Mouse (Mus musculus): ENCODE results near the gene Sult6b1. TPM values are rescaled to one million over a fixed set of nuclear protein-coding genes. Genes with fewer than 3 reads are reported as not detected.

Gene Sult6b1
- polyA plus RNA-seq, 1 experiment from 2014 or later = 0.15 TPM

DNA sequence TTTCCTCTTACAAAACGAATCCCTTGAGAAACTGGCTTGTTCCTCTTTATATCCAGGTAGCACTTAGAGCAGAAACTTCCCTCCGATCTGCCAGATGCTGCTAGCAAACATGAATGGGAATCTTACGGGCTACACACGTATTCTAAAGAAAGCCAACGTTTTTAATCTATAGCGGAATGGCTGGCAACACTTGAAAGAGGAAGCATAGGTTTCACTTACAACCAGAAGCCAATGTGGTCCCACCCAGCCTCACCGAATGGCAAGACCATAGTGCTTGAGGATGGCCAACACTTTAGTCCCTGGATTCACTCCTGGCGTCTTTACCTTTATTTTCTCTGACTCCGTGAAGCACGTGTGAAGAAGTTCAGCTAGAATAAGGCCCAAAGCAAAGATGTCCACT is 50.5 kb downstream of the Sult6b1 start:
- no peaks in the 10 kb centered on the region for H3K27me3 ChIP-seq (replicated peaks; ENCODE audit: control insufficient read depth, insufficient read depth, low read length)
- no peak overlapping the region for H3K4me3 ChIP-seq (ENCODE audit: low read depth, low read length)
- H3K4me2 ChIP-seq (ENCODE audit: low read length) = no peak overlapping the region
- ATAC-seq (no peak), DNase-seq (ENCODE audit: low spot score) (no peak)
- no peaks in the 10 kb centered on the region for H3K9me3 ChIP-seq (replicated peaks; ENCODE audit: control insufficient read depth, low read length)
- no peaks in the 10 kb centered on the region for H3K36me3 ChIP-seq (ENCODE audit: control insufficient read depth, insufficient read depth, low read length)
- H3K9ac ChIP-seq (ENCODE audit: low read length) = no peak overlapping the region
- no peak overlapping the region for H3K27ac ChIP-seq (ENCODE audit: low read depth, low read length)
- 90% methylated on average over 10 of the region's 10 CpGs for WGBS
- no peaks in the 10 kb centered on the region for H3K4me1 ChIP-seq (ENCODE audit: control insufficient read depth, insufficient read depth, low read length)

DNA sequence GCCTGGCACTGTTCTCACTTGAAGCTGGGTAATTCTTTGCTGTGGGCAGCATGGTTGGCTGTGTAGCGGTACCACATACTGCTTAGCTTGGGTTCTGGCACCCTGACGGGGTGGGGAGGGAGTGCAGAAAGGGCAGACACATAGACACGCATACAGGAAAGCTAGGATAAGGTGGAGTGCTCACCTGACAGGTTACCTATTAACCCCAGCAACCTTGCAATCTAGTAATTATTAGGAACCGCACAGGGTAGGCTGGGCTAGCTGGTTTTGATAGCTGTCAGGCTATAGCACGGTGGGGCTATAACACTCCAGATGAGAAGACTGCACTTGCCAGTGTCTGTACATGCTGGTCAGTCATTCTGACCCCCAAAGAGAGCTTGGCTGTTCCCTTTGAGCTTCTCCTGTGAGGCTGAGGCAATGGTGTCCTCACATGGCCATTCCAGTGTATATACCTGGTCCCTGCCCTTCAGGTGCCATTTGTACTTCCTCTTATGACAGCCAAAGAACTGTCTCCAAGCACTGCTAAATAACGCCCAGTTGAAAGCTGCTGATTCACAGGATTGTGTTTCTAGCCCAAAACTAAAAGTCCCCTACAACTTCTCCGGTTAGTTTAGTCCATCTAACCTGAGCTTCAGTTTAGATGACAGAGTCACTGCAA is 64.4 kb downstream of the Sult6b1 start:
- WGBS = 93% methylated on average over 7 of the region's 7 CpGs

DNA sequence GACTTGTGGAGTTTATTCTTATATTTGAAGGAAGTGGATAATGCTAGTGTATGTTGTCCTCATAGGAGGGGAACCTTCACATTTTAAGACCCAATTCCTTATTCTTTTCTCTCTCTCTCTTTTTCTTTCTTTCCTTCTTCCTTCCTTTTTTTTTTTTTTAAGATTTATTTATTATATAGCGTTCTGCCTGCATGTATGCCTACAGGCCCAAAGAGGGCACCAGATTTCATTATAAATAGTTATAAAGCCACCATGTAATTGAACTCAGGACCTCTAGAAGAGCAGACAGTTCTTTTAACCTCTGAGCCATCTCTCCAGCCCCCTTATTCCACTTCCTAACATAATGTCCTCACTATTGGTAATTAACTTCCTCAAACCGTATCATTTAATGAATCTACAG is 70.7 kb downstream of the Sult6b1 start:
- Histone ChIP-seq H3K27me3 (replicated peaks; ENCODE audit: control insufficient read depth, insufficient read depth, low read length) (no peaks in the 10 kb centered on the region), H3K27ac (ENCODE audit: low read depth, low read length) (peak overlapping the region; percentile 74; the same call in 1 of the 2 replicates), H3K4me1 (ENCODE audit: control insufficient read depth, insufficient read depth, low read length) (0 out of 2 replicates have a peak, but pooled peaks cover 2% of the 10 kb centered on the region), H3K4me3 (ENCODE audit: low read depth, low read length) (peak overlapping the region; percentile 85), H3K9me3 (replicated peaks; ENCODE audit: control insufficient read depth, low read length) (no peaks in the 10 kb centered on the region), H3K4me2 (ENCODE audit: low read length) (peak overlapping the region; percentile 82), H3K36me3 (ENCODE audit: control insufficient read depth, insufficient read depth, low read length) (peaks cover 31% of the 10 kb centered on the region), H3K9ac (ENCODE audit: low read length) (peak overlapping the region; percentile 86)
- DNase-seq (ENCODE audit: low spot score) (peak; percentile 25), ATAC-seq (no peak)
- 25% methylated on average over 2 of the region's 2 CpGs for WGBS

More for the DNA sequence above, 64.4 kb downstream of the Sult6b1 start:
- Histone ChIP-seq H3K4me3 (ENCODE audit: low read depth, low read length) (no peak overlapping the region), H3K9ac (ENCODE audit: low read length) (no peak overlapping the region), H3K27me3 (replicated peaks; ENCODE audit: control insufficient read depth, insufficient read depth, low read length) (no peaks in the 10 kb centered on the region), H3K36me3 (ENCODE audit: control insufficient read depth, insufficient read depth, low read length) (peaks cover 82% of the 10 kb centered on the region), H3K4me2 (ENCODE audit: low read length) (no peak overlapping the region), H3K9me3 (replicated peaks; ENCODE audit: control insufficient read depth, low read length) (no peaks in the 10 kb centered on the region), H3K27ac (ENCODE audit: low read depth, low read length) (no peak overlapping the region), H3K4me1 (ENCODE audit: control insufficient read depth, insufficient read depth, low read length) (no peaks in the 10 kb centered on the region)
- DNase-seq (ENCODE audit: low spot score) (no peak), ATAC-seq (no peak)

DNA sequence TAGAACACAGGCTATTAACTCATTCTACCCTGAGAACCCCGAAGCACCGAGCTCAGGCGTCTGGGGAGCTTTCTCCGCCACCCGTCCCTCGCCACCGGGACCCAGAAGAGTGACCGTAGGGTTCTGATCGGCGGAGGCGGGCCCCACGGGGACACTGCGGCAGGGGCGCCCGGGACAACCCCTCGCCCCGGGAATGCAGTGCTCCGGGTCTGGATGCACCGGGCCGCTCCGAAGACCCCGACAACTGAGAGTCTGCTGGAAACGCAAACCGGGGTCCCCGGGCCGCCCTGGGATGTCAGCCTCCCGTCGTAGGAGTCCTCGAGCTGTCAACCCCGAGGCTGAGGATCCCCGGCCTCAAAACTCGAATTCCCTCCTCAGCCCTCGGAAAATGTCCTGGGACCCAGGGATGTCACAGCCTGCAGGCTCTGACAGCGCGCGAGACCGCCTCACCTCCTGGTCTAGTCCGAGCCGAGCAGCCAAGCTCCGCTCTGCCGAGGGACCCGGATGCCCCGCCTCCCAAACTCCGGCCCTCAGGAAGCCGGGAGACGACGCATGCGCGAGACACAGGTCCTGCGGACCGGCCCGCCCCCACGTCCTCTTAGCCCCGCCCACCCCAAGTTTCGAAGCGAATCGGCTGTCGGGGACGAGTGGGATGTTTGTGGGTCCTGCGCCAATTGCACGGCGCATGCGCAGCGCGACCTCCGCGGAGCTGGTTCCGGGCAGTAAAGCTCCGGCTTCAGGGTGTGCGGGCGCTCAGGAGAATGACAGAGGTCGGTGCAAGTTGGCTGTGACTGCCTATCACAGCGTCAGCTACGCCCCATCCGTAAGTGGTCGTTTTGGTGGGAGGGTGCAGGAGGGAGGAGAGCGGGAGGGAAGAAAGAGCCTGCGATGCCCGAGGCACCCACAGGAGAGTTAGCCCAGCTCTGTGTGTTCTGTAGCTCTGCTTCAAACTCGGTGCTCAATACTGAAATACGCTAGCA is 71.6 kb downstream of the Sult6b1 start, which contains the start of the genes Heatr5b and Gpatch11:
TSS of gene Heatr5b (minus strand) at position 509 of the 980 bp plus-strand sequence.
TSS of gene Gpatch11 (plus strand) at position 712 of the 980 bp plus-strand sequence.
- no peaks in the 10 kb centered on the region for H3K9me3 ChIP-seq (replicated peaks; ENCODE audit: control insufficient read depth, low read length)
- ATAC-seq (peak; percentile 98), DNase-seq (ENCODE audit: low spot score) (peak; percentile 99)
- H3K9ac ChIP-seq (ENCODE audit: low read length) = peak within 1 kb of the TSS; percentile 86
- H3K4me1 ChIP-seq (ENCODE audit: control insufficient read depth, insufficient read depth, low read length) = 0 out of 2 replicates have a peak, but pooled peaks cover 2% of the 10 kb centered on the region
- peaks cover 35% of the 10 kb centered on the region for H3K36me3 ChIP-seq (ENCODE audit: control insufficient read depth, insufficient read depth, low read length)
- peak within 1 kb of the TSS; percentile 82 for H3K4me2 ChIP-seq (ENCODE audit: low read length)
- under 1% methylated on average over 81 of the region's 81 CpGs for WGBS
- peak within 1 kb of the TSS; percentile 74 for H3K27ac ChIP-seq (ENCODE audit: low read depth, low read length)
- no peaks in the 10 kb centered on the region for H3K27me3 ChIP-seq (replicated peaks; ENCODE audit: control insufficient read depth, insufficient read depth, low read length)
- peak within 1 kb of the TSS; percentile 85 for H3K4me3 ChIP-seq (ENCODE audit: low read depth, low read length)

Other genes starting within 250 kb of the Sult6b1 start
- 4.5 and 5.8 TPM in 2 replicates for gene Strn, start 169.8 kb downstream of the Sult6b1 start, polyA plus RNA-seq (2014; fragmentation: Nextera tagmentation; extraction: Ambion mirVana)
- 13.9 and 18.2 TPM in 2 replicates for gene Heatr5b, start 71.6 kb downstream of the Sult6b1 start, polyA plus RNA-seq (2014; fragmentation: Nextera tagmentation; extraction: Ambion mirVana)
- gene Gpatch11, start 71.4 kb downstream of the Sult6b1 start, polyA plus RNA-seq (2014; fragmentation: Nextera tagmentation; extraction: Ambion mirVana) = 38.3 and 49.0 TPM in 2 replicates
- gene Eif2ak2, start 24.4 kb downstream of the Sult6b1 start, polyA plus RNA-seq (2014; fragmentation: Nextera tagmentation; extraction: Ambion mirVana) = 2.4 and 2.5 TPM in 2 replicates
- gene Cebpzos, start 9.5 kb upstream of the Sult6b1 start, polyA plus RNA-seq (2014; fragmentation: Nextera tagmentation; extraction: Ambion mirVana) = 112 and 121 TPM in 2 replicates
- gene Cebpz, start 30.1 kb upstream of the Sult6b1 start, polyA plus RNA-seq (2014; fragmentation: Nextera tagmentation; extraction: Ambion mirVana) = 52.3 and 60.0 TPM in 2 replicates
- gene Ndufaf7, start 30.1 kb upstream of the Sult6b1 start, polyA plus RNA-seq (2014; fragmentation: Nextera tagmentation; extraction: Ambion mirVana) = 57.9 and 63.7 TPM in 2 replicates
- gene Prkd3, start 113.8 kb upstream of the Sult6b1 start, polyA plus RNA-seq (2014; fragmentation: Nextera tagmentation; extraction: Ambion mirVana) = 28.6 and 29.2 TPM in 2 replicates
- 13.4 and 13.9 TPM in 2 replicates for gene Qpct, start 144.9 kb upstream of the Sult6b1 start, polyA plus RNA-seq (2014; fragmentation: Nextera tagmentation; extraction: Ambion mirVana)